Comparison of ENCODE assay signal across 7 mouse cellular contexts in the genomic region with DNA sequence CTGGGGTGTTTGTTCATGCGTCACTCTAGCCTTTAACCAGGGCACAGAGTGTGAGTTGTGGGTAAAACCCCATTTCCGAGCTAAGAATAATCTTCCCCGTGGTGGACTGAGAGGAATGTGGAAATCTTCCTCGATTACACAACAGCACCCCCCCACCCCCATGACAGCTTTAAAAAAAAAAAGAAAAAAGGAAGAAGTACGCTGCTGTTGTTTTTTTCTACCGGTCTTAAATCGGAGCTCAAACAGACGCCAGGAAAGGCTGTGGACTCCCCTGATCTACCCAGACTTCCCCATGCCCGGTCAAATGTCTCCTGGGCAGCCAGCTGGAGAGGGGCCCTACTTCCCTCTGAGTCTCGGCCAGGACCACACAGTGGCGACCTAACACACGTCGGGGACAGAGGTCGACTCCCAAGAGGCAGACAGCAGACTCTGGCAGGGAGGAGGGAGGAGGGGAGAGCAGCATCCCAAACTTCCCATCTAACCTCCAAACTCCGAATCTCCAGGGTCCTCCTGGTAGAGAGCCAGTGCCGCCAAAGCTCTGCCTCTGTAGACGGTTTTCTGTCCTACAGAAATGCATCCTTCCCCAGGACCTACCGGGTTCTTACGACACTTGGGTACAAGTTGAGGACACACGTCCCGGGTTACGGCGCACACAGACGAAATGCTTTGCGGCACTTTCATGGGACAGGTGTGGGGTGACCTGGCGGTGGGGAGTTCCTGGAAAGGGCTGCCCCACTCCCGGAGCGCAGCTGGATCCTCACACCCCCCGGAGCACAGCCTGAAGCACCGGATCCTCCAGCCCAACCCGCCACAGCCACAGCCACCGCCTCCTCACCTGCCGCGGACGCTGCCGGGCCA. TPM values are rescaled to one million over a fixed set of nuclear protein-coding genes. Genes with fewer than 3 reads are reported as not detected.
DNase-seq lines count a peak whose midpoint lies in the region; ATAC-seq and TF ChIP-seq lines count a peak whose summit lies in the region.

No protein-coding gene starts in this region.

- H3K4me3 ChIP-seq in lung, postnatal 0 days (ENCODE audit: low read depth, low read length), result peak overlapping the region; percentile 93
- peak overlapping the region; percentile 64 for H3K4me3 ChIP-seq in olfactory bulb, adult 2 months (ENCODE audit: insufficient read depth, low read depth, low read length)

- no peak for TF ChIP-seq POLR2A in olfactory bulb, adult 2 months (IDR thresholded peaks at IDR 0.05; ENCODE audit: insufficient read depth, low read depth, low read length)

- H3K27ac ChIP-seq in lung, postnatal 0 days (ENCODE audit: low read length), result peak overlapping the region; percentile 91
- no peak overlapping the region for H3K27ac ChIP-seq in olfactory bulb, adult 2 months (ENCODE audit: insufficient read depth, low read depth, low read length)

- H3K36me3 ChIP-seq in lung, postnatal 0 days (ENCODE audit: insufficient read depth, low read length), result no peaks in the 10 kb centered on the region

- H3K4me1 ChIP-seq in lung, postnatal 0 days (ENCODE audit: insufficient read depth, low read depth, low read length), result no peaks in the 10 kb centered on the region; the same call in 1 of the 2 replicates
- peaks cover 7% of the 10 kb centered on the region for H3K4me1 ChIP-seq in olfactory bulb, adult 2 months (ENCODE audit: control insufficient read depth, insufficient read depth, low read length)

- peak overlapping the region; percentile 74 for H3K4me2 ChIP-seq in lung, postnatal 0 days (replicated peaks; ENCODE audit: low read depth, low read length)

- no peaks in the 10 kb centered on the region for H3K27me3 ChIP-seq in lung, postnatal 0 days (replicated peaks; ENCODE audit: insufficient read depth, low read length)

- peak; percentile 34; the same call in 1 of the 2 replicates for TF ChIP-seq EP300 in lung, postnatal 0 days (IDR thresholded peaks at IDR 0.05)

- no peak for TF ChIP-seq CTCF in lung, postnatal 0 days (IDR thresholded peaks at IDR 0.05)
- TF ChIP-seq CTCF in olfactory bulb, adult 2 months (IDR thresholded peaks at IDR 0.05; ENCODE audit: insufficient read depth, low read depth, low read length), result no peak

- peak; percentile 70 for ATAC-seq in lung, postnatal 0 days

- H3K9ac ChIP-seq in lung, postnatal 0 days (replicated peaks; ENCODE audit: low read depth), result peak overlapping the region; percentile 55

- 4% methylated on average over 30 of the region's 36 CpGs for WGBS in lung, postnatal 0 days
- WGBS in olfactory bulb, adult 2 months, result 7% methylated on average over 36 of the region's 36 CpGs

- H3K9me3 ChIP-seq in lung, postnatal 0 days (ENCODE audit: low read length), result no peaks in the 10 kb centered on the region

- DNase-seq in NIH3T3 (ENCODE audit: low read depth), result peak; percentile 73
- peak; percentile 61 for DNase-seq in c-Kit-positive CD71-negative TER-119-negative erythroid progenitor cells, embryonic 14.5 days (ENCODE audit: low read depth)
- DNase-seq in forelimb bud, embryonic 11.5 days (ENCODE audit: low read depth, low spot score), result peak; percentile 28
- DNase-seq in heart, postnatal 4 days, result peak; percentile 50
- DNase-seq in layer of hippocampus, adult 9-10 months (ENCODE audit: low spot score), result peak; percentile 25
- peak; percentile 78 for DNase-seq in lung, postnatal 0 days (ENCODE audit: low spot score)

RNA-seq across cellular contexts. Expression of gene Rffl, which starts 0.6 kb away (rescaled TPM):
- 1 to 10 TPM; 3.6 to 4.4 TPM for total RNA-seq in heart, postnatal 4 days (2021)
- polyA plus RNA-seq in lung, postnatal 0 days (2015; fragmentation: Nextera tagmentation; extraction: Ambion mirVana), result 9.2 and 10.3 TPM in 2 replicates
- not detected in 2 replicates for polyA plus RNA-seq in olfactory bulb, adult 2 months (2012; ENCODE audit: insufficient read depth, insufficient read length, low replicate concordance, missing spikeins)

RNA-seq across cellular contexts. Expression of gene Rad51d, which starts 20.0 kb away (rescaled TPM):
- total RNA-seq in heart, postnatal 4 days (2021), result 10 to 100 TPM; 10.2 to 11.0 TPM
- polyA plus RNA-seq in lung, postnatal 0 days (2015; fragmentation: Nextera tagmentation; extraction: Ambion mirVana), result 7.3 and 8.7 TPM in 2 replicates
- polyA plus RNA-seq in olfactory bulb, adult 2 months (2012; ENCODE audit: insufficient read depth, insufficient read length, low replicate concordance, missing spikeins), result not detected in 2 replicates

RNA-seq across cellular contexts. Expression of gene Fndc8, which starts 21.5 kb away (rescaled TPM):
- under 1 TPM; 0.12 to 0.16 TPM for total RNA-seq in heart, postnatal 4 days (2021)
- 0.24 and 0.27 TPM in 2 replicates for polyA plus RNA-seq in lung, postnatal 0 days (2015; fragmentation: Nextera tagmentation; extraction: Ambion mirVana)
- polyA plus RNA-seq in olfactory bulb, adult 2 months (2012; ENCODE audit: insufficient read depth, insufficient read length, low replicate concordance, missing spikeins), result not detected in 2 replicates

RNA-seq across cellular contexts. Expression of gene Nle1, which starts 37.8 kb away (rescaled TPM):
- 10 to 100 TPM; 17.4 to 20.1 TPM for total RNA-seq in heart, postnatal 4 days (2021)
- 9.5 and 10.8 TPM in 2 replicates for polyA plus RNA-seq in lung, postnatal 0 days (2015; fragmentation: Nextera tagmentation; extraction: Ambion mirVana)
- polyA plus RNA-seq in olfactory bulb, adult 2 months (2012; ENCODE audit: insufficient read depth, insufficient read length, low replicate concordance, missing spikeins), result not detected in 2 replicates

RNA-seq across cellular contexts. Expression of gene Unc45b, which starts 39.9 kb away (rescaled TPM):
- total RNA-seq in heart, postnatal 4 days (2021), result 100 to 1,000 TPM; 177 to 187 TPM
- 20.6 and 22.0 TPM in 2 replicates for polyA plus RNA-seq in lung, postnatal 0 days (2015; fragmentation: Nextera tagmentation; extraction: Ambion mirVana)
- not detected in 2 replicates for polyA plus RNA-seq in olfactory bulb, adult 2 months (2012; ENCODE audit: insufficient read depth, insufficient read length, low replicate concordance, missing spikeins)

Comparison
In these comparisons a context has a peak if more than half of its experiments do, and no peak if none do; other contexts are left out.
1. DNase-seq: peak in every context shown above with its lines; median percentile 78 in lung, postnatal 0 days; 73 in NIH3T3; 61 in c-Kit-positive CD71-negative TER-119-negative erythroid progenitor cells, embryonic 14.5 days; 50 in heart, postnatal 4 days; 28 in forelimb bud, embryonic 11.5 days; 25 in layer of hippocampus, adult 9-10 months.
2. RNA of gene Rffl, which starts 0.6 kb away (polyA plus RNA-seq): 9.2 to 10.3 TPM in lung, postnatal 0 days; not detected in olfactory bulb, adult 2 months; every median in the first group is over 10 times any median in the second.